22 mouse cellular contexts compared by ENCODE assay signal in genomic region chr4:155009216-155009615, GRCm38 (mm10). TPM values are rescaled to one million over a fixed set of nuclear protein-coding genes. Genes with fewer than 3 reads are reported as not detected.
A peak's percentile ranks its signal among the peaks of the same experiment; 100 is the strongest.
DNase-seq lines count a peak whose midpoint lies in the region; ATAC-seq lines count a peak whose summit lies in the region.
"Had no signal": no experiment of that assay in that cellular context is flagged by ENCODE, and none has a peak within 500 bp of the region (broad histone marks: within the 10 kb centered on the region; RNA-seq: fewer than 3 reads in every experiment).

No protein-coding gene starts in this region.

- H3K9ac ChIP-seq in midbrain, embryonic 11.5 days (ENCODE audit: low read length), result no peak overlapping the region
- no peak overlapping the region for H3K9ac ChIP-seq in midbrain, embryonic 14.5 days (replicated peaks; ENCODE audit: low read length)

- no peak overlapping the region for H3K27ac ChIP-seq in midbrain, embryonic 11.5 days (ENCODE audit: low read depth, low read length)
- H3K27ac ChIP-seq in midbrain, embryonic 14.5 days (replicated peaks; ENCODE audit: low read depth, low read length), result no peak overlapping the region

- no peaks in the 10 kb centered on the region for H3K9me3 ChIP-seq in midbrain, embryonic 11.5 days (ENCODE audit: control insufficient read depth, low read length)
- H3K9me3 ChIP-seq in midbrain, embryonic 14.5 days (ENCODE audit: control insufficient read depth, low read length), result no peaks in the 10 kb centered on the region
- H3K9me3 ChIP-seq: G1E had no signal

- H3K4me2 ChIP-seq in midbrain, embryonic 11.5 days, result no peak overlapping the region
- no peak overlapping the region for H3K4me2 ChIP-seq in midbrain, embryonic 14.5 days (ENCODE audit: low read length)

- WGBS in midbrain, embryonic 11.5 days, result 90% methylated on average over 3 of the region's 3 CpGs
- WGBS in midbrain, embryonic 14.5 days, result 77% methylated on average over 3 of the region's 3 CpGs

- no peak overlapping the region for H3K4me3 ChIP-seq in midbrain, embryonic 11.5 days (ENCODE audit: low read depth, low read length)
- no peak overlapping the region for H3K4me3 ChIP-seq in midbrain, embryonic 14.5 days (replicated peaks; ENCODE audit: low read depth, low read length)

- no peak for ATAC-seq in midbrain, embryonic 11.5 days (ENCODE audit: low FRiP score)
- ATAC-seq in midbrain, embryonic 14.5 days (ENCODE audit: low FRiP score, low TSS enrichment), result no peak
- ATAC-seq: activated CD4-positive, CD25-positive, alpha-beta regulatory T cell, adult 4 months; CD4-positive, CD25-positive, alpha-beta regulatory T cell, adult 4 months; Patski had no signal

- no peaks in the 10 kb centered on the region for H3K27me3 ChIP-seq in midbrain, embryonic 11.5 days (ENCODE audit: control insufficient read depth, insufficient read depth, low read length)
- H3K27me3 ChIP-seq in midbrain, embryonic 14.5 days (ENCODE audit: control insufficient read depth, insufficient read depth, low read length), result no peaks in the 10 kb centered on the region
- H3K27me3 ChIP-seq: Patski had no signal

- no peaks in the 10 kb centered on the region for H3K36me3 ChIP-seq in midbrain, embryonic 11.5 days (ENCODE audit: control insufficient read depth, insufficient read depth, low read length)
- H3K36me3 ChIP-seq in midbrain, embryonic 14.5 days (ENCODE audit: control insufficient read depth, insufficient read depth, low read length), result no peaks in the 10 kb centered on the region
- H3K36me3 ChIP-seq: G1E had no signal

- peak; percentile 57 for DNase-seq in cerebellum, adult 11-12 months
- no peak for DNase-seq in cerebellum, postnatal 4 days (ENCODE audit: low spot score in 2 of 2)
- DNase-seq in cerebellum, adult 8-10 months, result peak; percentile 39
- DNase-seq in cerebellum, postnatal 14 days, result no peak
- peak; percentile 58 for DNase-seq in cerebellum, adult 9-11 months
- no peak for DNase-seq in cerebellum, adult 11 months
- DNase-seq in midbrain, embryonic 11.5 days (ENCODE audit: low spot score, missing footprints), result peak; percentile 47
- no peak for DNase-seq in midbrain, embryonic 14.5 days
- DNase-seq: adrenal gland, adult 2 months; adrenal gland, adult 8-10 months; adrenal gland, postnatal 10 days; adrenal gland, postnatal 14 days; adrenal gland, postnatal 25 days; adrenal gland, postnatal 36 days; B cell, adult 2 months; cerebellum, adult 18-20 months; cerebellum, adult 2 months had no signal

- H3K4me1 ChIP-seq in midbrain, embryonic 11.5 days (ENCODE audit: control insufficient read depth, insufficient read depth, low read length), result peaks cover 7% of the 10 kb centered on the region
- H3K4me1 ChIP-seq in midbrain, embryonic 14.5 days (ENCODE audit: control insufficient read depth, insufficient read depth, low read length), result peaks cover 3% of the 10 kb centered on the region; the same call in 1 of the 2 replicates

RNA-seq across cellular contexts. Expression of gene Pank4, which starts 45.3 kb away (rescaled TPM):
- polyA plus RNA-seq in midbrain, embryonic 11.5 days (2014; fragmentation: Nextera tagmentation; extraction: Ambion mirVana), result 37.0 and 40.4 TPM in 2 replicates
- polyA plus RNA-seq in midbrain, embryonic 14.5 days (2014; fragmentation: Nextera tagmentation; extraction: Ambion mirVana), result 30.6 and 38.8 TPM in 2 replicates

RNA-seq across cellular contexts. Expression of gene Plch2, which starts 47.4 kb away (rescaled TPM):
- 0.81 and 0.85 TPM in 2 replicates for polyA plus RNA-seq in midbrain, embryonic 11.5 days (2014; fragmentation: Nextera tagmentation; extraction: Ambion mirVana)
- 12.1 and 13.0 TPM in 2 replicates for polyA plus RNA-seq in midbrain, embryonic 14.5 days (2014; fragmentation: Nextera tagmentation; extraction: Ambion mirVana)
- polyA plus RNA-seq: activated CD4-positive, CD25-positive, alpha-beta regulatory T cell, adult 4 months; CD4-positive, CD25-positive, alpha-beta regulatory T cell, adult 4 months had no signal

RNA-seq across cellular contexts. Expression of gene Hes5, which starts 48.5 kb away (rescaled TPM):
- polyA plus RNA-seq in midbrain, embryonic 11.5 days (2014; fragmentation: Nextera tagmentation; extraction: Ambion mirVana), result 456 and 535 TPM in 2 replicates
- polyA plus RNA-seq in midbrain, embryonic 14.5 days (2014; fragmentation: Nextera tagmentation; extraction: Ambion mirVana), result 111 and 123 TPM in 2 replicates
- polyA plus RNA-seq: adrenal gland, adult 2 months; C2C12; G1E; Patski had no signal

RNA-seq across cellular contexts. Expression of gene Pex10, which starts 57.6 kb away (rescaled TPM):
- 8.2 and 9.7 TPM in 2 replicates for polyA plus RNA-seq in midbrain, embryonic 11.5 days (2014; fragmentation: Nextera tagmentation; extraction: Ambion mirVana)
- polyA plus RNA-seq in midbrain, embryonic 14.5 days (2014; fragmentation: Nextera tagmentation; extraction: Ambion mirVana), result 6.0 and 10.0 TPM in 2 replicates

Comparison
In these comparisons a context has a peak if more than half of its experiments do, and no peak if none do; other contexts are left out.
1. DNase-seq: peak in cerebellum, adult 11-12 months (single experiment), cerebellum, adult 8-10 months (single experiment), cerebellum, adult 9-11 months (single experiment) and midbrain, embryonic 11.5 days (single experiment); none in cerebellum, postnatal 4 days (0 of 2), cerebellum, postnatal 14 days (0 of 2), cerebellum, adult 11 months (single experiment) and midbrain, embryonic 14.5 days (single experiment).